Mouse (Mus musculus): Measurements from ENCODE around the gene Mrps2. TPM values are rescaled to one million over a fixed set of nuclear protein-coding genes. Genes with fewer than 3 reads are reported as not detected.

The Mrps2 gene
- total RNA-seq, 1 experiment: 29.9 TPM

- peaks cover 3% of the 10 kb centered on the region; the same call in 1 of the 2 replicates for H3K9me3 ChIP-seq (ENCODE audit: control insufficient read depth, insufficient read depth, low read depth, low read length)
- TF ChIP-seq CHD2 (IDR thresholded peaks at IDR 0.05; ENCODE audit: low read depth, low read length): no peak
- no peak for TF ChIP-seq ZC3H11A (IDR thresholded peaks at IDR 0.05; ENCODE audit: borderline replicate concordance, low read depth, low read length)
- TF ChIP-seq MAFK (IDR thresholded peaks at IDR 0.05; ENCODE audit: insufficient read depth, low read depth, low read length): no peak
- TF ChIP-seq ZNF384 (IDR thresholded peaks at IDR 0.05; ENCODE audit: low read depth, low read length): no peak
- no peak for TF ChIP-seq HCFC1 (IDR thresholded peaks at IDR 0.05; ENCODE audit: borderline replicate concordance, insufficient read depth, low read length)
- in situ Hi-C loops (cut with MboI; ENCODE audit: low sequenced_read_pairs in 2 of 2, unreplicated experiment in 2 of 2): no loop called here
- no peaks in the 10 kb centered on the region for H3K36me3 ChIP-seq (ENCODE audit: control insufficient read depth, insufficient read depth, low read length, poor library complexity, severe bottlenecking)
- no peak overlapping the region for H3K9ac ChIP-seq (ENCODE audit: insufficient read depth, low read depth, low read length, poor library complexity, severe bottlenecking)
- no peak overlapping the region for H3K4me3 ChIP-seq (ENCODE audit: insufficient read depth in 1 of 2, low read depth in 1 of 2, low read length in 2 of 2, poor library complexity in 1 of 2, severe bottlenecking in 1 of 2)
- H3K4me1 ChIP-seq (ENCODE audit: control insufficient read depth in 2 of 2, insufficient read depth in 2 of 2, low read length in 2 of 2, poor library complexity in 1 of 2): peaks cover 0 to 3% of the 10 kb centered on the region in 2 experiments; a peak in 1 of 4 replicates
- no peak for DNase-seq (ENCODE audit: low read depth, low spot score)
- no peak overlapping the region for H3K27ac ChIP-seq (ENCODE audit: insufficient read depth, low read depth, low read length, poor library complexity, severe bottlenecking)
Measured at GRCm38 (mm10) chr2:28498431-28498830, 30.6 kb downstream of the Mrps2 start.

GRCm38 (mm10) chr2:28502987-28503386 lies 35.1 kb downstream of the Mrps2 start:
- no peak for TF ChIP-seq ZC3H11A (IDR thresholded peaks at IDR 0.05; ENCODE audit: borderline replicate concordance, low read depth, low read length)
- no peak for TF ChIP-seq CHD2 (IDR thresholded peaks at IDR 0.05; ENCODE audit: low read depth, low read length)
- no peak for TF ChIP-seq ZNF384 (IDR thresholded peaks at IDR 0.05; ENCODE audit: low read depth, low read length)
- no peak for TF ChIP-seq MAFK (IDR thresholded peaks at IDR 0.05; ENCODE audit: insufficient read depth, low read depth, low read length)
- TF ChIP-seq HCFC1 (IDR thresholded peaks at IDR 0.05; ENCODE audit: borderline replicate concordance, insufficient read depth, low read length): no peak

GRCm38 (mm10) chr2:28504676-28505075 lies 36.8 kb downstream of the Mrps2 start:
- H3K9ac ChIP-seq (ENCODE audit: insufficient read depth, low read depth, low read length, poor library complexity, severe bottlenecking): peak overlapping the region; percentile 38; the same call in 1 of the 2 replicates
- no peaks in the 10 kb centered on the region for H3K36me3 ChIP-seq (ENCODE audit: control insufficient read depth, insufficient read depth, low read length, poor library complexity, severe bottlenecking)
- peaks cover 4 to 14% of the 10 kb centered on the region in 2 experiments for H3K4me1 ChIP-seq (ENCODE audit: control insufficient read depth in 2 of 2, insufficient read depth in 2 of 2, low read length in 2 of 2, poor library complexity in 1 of 2)
- H3K27ac ChIP-seq (ENCODE audit: insufficient read depth, low read depth, low read length, poor library complexity, severe bottlenecking): peak overlapping the region; percentile 42
- DNase-seq (ENCODE audit: low read depth, low spot score): no peak
- in situ Hi-C loops (cut with MboI; ENCODE audit: low sequenced_read_pairs in 2 of 2, unreplicated experiment in 2 of 2): no loop called here
- TF ChIP-seq ZC3H11A (IDR thresholded peaks at IDR 0.05; ENCODE audit: borderline replicate concordance, low read depth, low read length): no peak
- TF ChIP-seq HCFC1 (IDR thresholded peaks at IDR 0.05; ENCODE audit: borderline replicate concordance, insufficient read depth, low read length): no peak
- no peak for TF ChIP-seq MAFK (IDR thresholded peaks at IDR 0.05; ENCODE audit: insufficient read depth, low read depth, low read length)
- TF ChIP-seq CHD2 (IDR thresholded peaks at IDR 0.05; ENCODE audit: low read depth, low read length): no peak
- TF ChIP-seq ZNF384 (IDR thresholded peaks at IDR 0.05; ENCODE audit: low read depth, low read length): no peak
- no peaks in the 10 kb centered on the region for H3K9me3 ChIP-seq (ENCODE audit: control insufficient read depth, insufficient read depth, low read depth, low read length)
- peak overlapping the region; percentile 40 to 43 for H3K4me3 ChIP-seq (ENCODE audit: insufficient read depth in 1 of 2, low read depth in 1 of 2, low read length in 2 of 2, poor library complexity in 1 of 2, severe bottlenecking in 1 of 2)

More at GRCm38 (mm10) chr2:28502987-28503386, 35.1 kb downstream of the Mrps2 start:
- no peak for DNase-seq (ENCODE audit: low read depth, low spot score)
- Histone ChIP-seq H3K4me1 (ENCODE audit: control insufficient read depth in 2 of 2, insufficient read depth in 2 of 2, low read length in 2 of 2, poor library complexity in 1 of 2) (peaks cover 4 to 14% of the 10 kb centered on the region in 2 experiments), H3K4me3 (ENCODE audit: insufficient read depth in 1 of 2, low read depth in 1 of 2, low read length in 2 of 2, poor library complexity in 1 of 2, severe bottlenecking in 1 of 2) (no peak overlapping the region), H3K9me3 (ENCODE audit: control insufficient read depth, insufficient read depth, low read depth, low read length) (no peaks in the 10 kb centered on the region), H3K27ac (ENCODE audit: insufficient read depth, low read depth, low read length, poor library complexity, severe bottlenecking) (no peak overlapping the region), H3K9ac (ENCODE audit: insufficient read depth, low read depth, low read length, poor library complexity, severe bottlenecking) (no peak overlapping the region), H3K36me3 (ENCODE audit: control insufficient read depth, insufficient read depth, low read length, poor library complexity, severe bottlenecking) (no peaks in the 10 kb centered on the region)
- in situ Hi-C loops (cut with MboI; ENCODE audit: low sequenced_read_pairs in 2 of 2, unreplicated experiment in 2 of 2): no loop called here

- in situ Hi-C loops (cut with MboI; ENCODE audit: low sequenced_read_pairs in 2 of 2, unreplicated experiment in 2 of 2): no loop called here
- H3K9ac ChIP-seq (ENCODE audit: insufficient read depth, low read depth, low read length, poor library complexity, severe bottlenecking): peak within 1 kb of the TSS; percentile 45; the same call in 1 of the 2 replicates
- TF ChIP-seq CHD2 (IDR thresholded peaks at IDR 0.05; ENCODE audit: low read depth, low read length) (no peak), ZNF384 (IDR thresholded peaks at IDR 0.05; ENCODE audit: low read depth, low read length) (peak; percentile 39; the same call in 1 of the 2 replicates), HCFC1 (IDR thresholded peaks at IDR 0.05; ENCODE audit: borderline replicate concordance, insufficient read depth, low read length) (no peak), MAFK (IDR thresholded peaks at IDR 0.05; ENCODE audit: insufficient read depth, low read depth, low read length) (no peak), ZC3H11A (IDR thresholded peaks at IDR 0.05; ENCODE audit: borderline replicate concordance, low read depth, low read length) (no peak)
- no peaks in the 10 kb centered on the region for H3K36me3 ChIP-seq (ENCODE audit: control insufficient read depth, insufficient read depth, low read length, poor library complexity, severe bottlenecking)
- H3K4me1 ChIP-seq (ENCODE audit: control insufficient read depth in 2 of 2, insufficient read depth in 2 of 2, low read length in 2 of 2, poor library complexity in 1 of 2): peaks cover 4 to 14% of the 10 kb centered on the region in 2 experiments
- no peaks in the 10 kb centered on the region for H3K9me3 ChIP-seq (ENCODE audit: control insufficient read depth, insufficient read depth, low read depth, low read length)
- H3K27ac ChIP-seq (ENCODE audit: insufficient read depth, low read depth, low read length, poor library complexity, severe bottlenecking): peak within 1 kb of the TSS; percentile 78
- H3K4me3 ChIP-seq (ENCODE audit: insufficient read depth in 1 of 2, low read depth in 1 of 2, low read length in 2 of 2, poor library complexity in 1 of 2, severe bottlenecking in 1 of 2): peak within 1 kb of the TSS; percentile 40 to 43
- no peak for DNase-seq (ENCODE audit: low read depth, low spot score)
Measured at GRCm38 (mm10) chr2:28505795-28506194, 37.9 kb downstream of the Mrps2 start, which contains the start of gene Gm10134. TSS of gene Gm10134 (plus strand) at chr2:28506095.

Measured in ES-E14 (cell line).